Mouse (Mus musculus) heart, adult 2 months (tissue): ENCODE results near the gene Tagln2. TPM values are rescaled to one million over a fixed set of nuclear protein-coding genes. Genes with fewer than 3 reads are reported as not detected.

Experiments
- DNase-seq, 2 experiments: peaks; one replicate each; pipeline ENCODE4 v3.0.0; 2021
- H3K27ac ChIP-seq: fragments of 200-600 bp; 2 replicates; pipeline ENCODE4 v1.8.1; 2022
- H3K27me3 ChIP-seq: fragments of 200-500 bp; 2 replicates; pipeline ENCODE4 v1.6.1; 2012; ENCODE audit warnings: mild to moderate bottlenecking, low read length, inconsistent platforms, mixed read lengths; ENCODE audit not compliant: control insufficient read depth, insufficient read depth
- H3K36me3 ChIP-seq: fragments of 200-500 bp; 2 replicates; pipeline ENCODE4 v1.6.1; 2012; ENCODE audit warnings: low read length, inconsistent platforms; ENCODE audit not compliant: control insufficient read depth, insufficient read depth
- H3K4me1 ChIP-seq: fragments of 200-500 bp; 2 replicates; pipeline ENCODE4 v1.6.1; 2011; ENCODE audit warnings: low read length; ENCODE audit not compliant: control insufficient read depth, insufficient read depth
- H3K4me3 ChIP-seq: fragments of 200-600 bp; 2 replicates; pipeline ENCODE4 v1.8.1; 2022
- H3K79me2 ChIP-seq: fragments of 200-500 bp; replicated peaks from 2 replicates; pipeline ENCODE4 v1.6.1; 2012; ENCODE audit warnings: mild to moderate bottlenecking, inconsistent platforms, low read length, moderate library complexity, mixed read lengths; ENCODE audit not compliant: control insufficient read depth, insufficient read depth
- H3K9ac ChIP-seq: fragments of 200-500 bp; 2 replicates; pipeline ENCODE4 v1.6.1; 2012; ENCODE audit warnings: low read depth, mild to moderate bottlenecking, control low read depth, inconsistent platforms, low read length, mixed read lengths
- CTCF ChIP-seq: fragments of 200-600 bp; IDR thresholded peaks from 2 replicates; pipeline ENCODE4 v1.8.1; 2022; ENCODE audit warnings: antibody characterized with exemption, mild to moderate bottlenecking, moderate library complexity
- EP300 ChIP-seq: fragments of 200-500 bp; IDR thresholded peaks from 2 replicates; pipeline ENCODE4 v1.6.1; 2011; ENCODE audit warnings: low read depth, low read length, control low read depth; ENCODE audit not compliant: insufficient read depth
- POLR2A ChIP-seq: fragments of 200-500 bp; IDR thresholded peaks from 2 replicates; pipeline ENCODE4 v1.6.1; 2011; ENCODE audit warnings: mild to moderate bottlenecking, low read depth, low read length, control low read depth; ENCODE audit not compliant: insufficient read depth
- WGBS: fragments of 180-500 bp; shearing (Covaris S2); methylation state at CpG from one replicate; pipeline ENCODE4 v1.1.7; 2018; 5-methylcytosine and 5-hydroxymethylcytosine counted together
- intact Hi-C: fragments of 180-260 bp; cut with DNase I; formaldehyde crosslinking; loops from one replicate; pipeline ENCODE4 v1.15.1; 2025
- polyA plus RNA-seq: library from polyadenylated mRNA; depleted of rRNA; stranded (reverse); fragments of >200 nt; gene quantifications from 2 replicates; pipeline ENCODE4 v1.2.3, GENCODE M21; 2012
- total RNA-seq, 2 experiments: library from RNA; stranded (reverse); gene quantifications; 2 replicates each; pipeline ENCODE4 v1.2.3; 2021

Gene Tagln2
- total and polyA plus RNA-seq, 3 experiments, result 65.5 to 131 (median 77.8) TPM

DNA sequence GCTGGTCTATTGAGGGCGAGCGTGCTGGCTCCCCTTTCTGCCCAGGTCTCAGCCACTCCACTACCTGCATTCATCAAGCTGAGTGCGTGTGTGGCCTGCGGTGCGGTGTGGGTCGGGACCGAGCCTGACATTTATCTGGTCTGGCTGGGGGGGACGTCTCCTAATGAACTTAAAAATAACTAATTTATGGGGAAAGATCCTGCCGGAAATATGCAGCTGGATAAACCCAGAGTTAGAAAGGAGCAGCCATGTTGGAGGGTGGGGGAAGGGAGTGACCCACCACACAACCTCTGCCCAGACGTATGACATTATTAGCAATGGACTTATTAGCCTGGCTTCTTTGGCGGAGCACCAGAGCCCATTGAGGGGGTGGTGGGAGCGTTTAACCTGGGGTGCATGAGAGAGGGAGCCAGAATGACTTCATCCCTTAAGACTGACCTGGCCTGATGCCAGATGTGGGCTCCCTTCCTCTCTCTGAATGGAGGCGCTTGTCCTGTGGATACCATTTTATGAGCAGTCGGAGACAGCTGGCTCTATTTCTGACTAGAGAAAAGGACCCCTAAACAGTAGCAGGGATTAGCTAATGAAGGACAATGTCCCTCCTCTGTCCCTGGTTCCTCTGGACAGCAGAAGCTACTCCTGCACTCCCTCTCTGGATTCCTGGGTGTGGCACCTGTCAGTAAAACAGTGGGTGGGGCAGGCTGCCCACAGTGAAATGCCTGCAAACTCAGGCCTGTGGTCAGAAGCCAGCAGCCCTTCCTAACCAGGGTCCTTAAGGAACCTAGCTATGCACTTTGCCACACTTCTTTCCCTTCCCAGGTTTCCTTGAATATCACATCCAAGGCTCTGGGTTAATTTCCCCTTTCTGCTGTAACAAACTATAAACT, 3.5 kb downstream of the Tagln2 start:
- intact Hi-C loops, result no loop called here
- 26% methylated on average over 14 of the region's 14 CpGs for WGBS
- Histone ChIP-seq H3K27ac (peak overlapping the region; percentile 96), H3K4me1 (peaks cover 24% of the 10 kb centered on the region), H3K9ac (peak overlapping the region; percentile 32), H3K4me3 (peak overlapping the region; percentile 72), H3K36me3 (peaks cover 7% of the 10 kb centered on the region), H3K79me2 (no peaks in the 10 kb centered on the region), H3K27me3 (no peaks in the 10 kb centered on the region)
- DNase-seq, result peak; percentile 64 to 66
- TF ChIP-seq CTCF (no peak), EP300 (no peak), POLR2A (no peak)

GRCm38 (mm10) chr1:172504756-172505155, 4.9 kb downstream of the Tagln2 start:
- Histone ChIP-seq H3K27ac (peak overlapping the region; percentile 1; the same call in 1 of the 2 replicates), H3K9ac (peak overlapping the region; percentile 10; the same call in 1 of the 2 replicates), H3K4me3 (no peak overlapping the region), H3K36me3 (peaks cover 9% of the 10 kb centered on the region), H3K4me1 (peaks cover 28% of the 10 kb centered on the region), H3K79me2 (no peaks in the 10 kb centered on the region), H3K27me3 (no peaks in the 10 kb centered on the region)
- intact Hi-C loops, result no loop called here
- 44% methylated on average over 8 of the region's 8 CpGs for WGBS
- TF ChIP-seq CTCF (no peak), POLR2A (no peak), EP300 (no peak)
- DNase-seq, result no peak

GRCm38 (mm10) chr1:172507001-172507400, 7.2 kb downstream of the Tagln2 start:
- peaks cover 27% of the 10 kb centered on the region for H3K4me1 ChIP-seq

GRCm38 (mm10) chr1:172507701-172508100, 7.9 kb downstream of the Tagln2 start:
- H3K27ac ChIP-seq, result peak overlapping the region; percentile 17
- H3K36me3 ChIP-seq, result peaks cover 9% of the 10 kb centered on the region
- H3K4me3 ChIP-seq, result no peak overlapping the region
- no peak for TF ChIP-seq EP300
- no peak for TF ChIP-seq POLR2A
- TF ChIP-seq CTCF, result no peak
- no peaks in the 10 kb centered on the region for H3K79me2 ChIP-seq
- H3K4me1 ChIP-seq, result peaks cover 25% of the 10 kb centered on the region
- no peak for DNase-seq
- H3K27me3 ChIP-seq, result no peaks in the 10 kb centered on the region
- WGBS, result 64% methylated on average over 3 of the region's 3 CpGs
- H3K9ac ChIP-seq, result no peak overlapping the region
- intact Hi-C loops, result no loop called here

More at GRCm38 (mm10) chr1:172507001-172507400, 7.2 kb downstream of the Tagln2 start:
- Histone ChIP-seq H3K9ac (no peak overlapping the region), H3K79me2 (no peaks in the 10 kb centered on the region), H3K27ac (no peak overlapping the region), H3K27me3 (no peaks in the 10 kb centered on the region), H3K36me3 (peaks cover 9% of the 10 kb centered on the region), H3K4me3 (no peak overlapping the region)
- intact Hi-C loops, result no loop called here
- peak in 1 of 2 experiments; percentile 54 for DNase-seq
- 41% methylated on average over 5 of the region's 5 CpGs for WGBS
- TF ChIP-seq EP300 (no peak), POLR2A (no peak), CTCF (no peak)

GRCm38 (mm10) chr1:172508172-172508571, 8.3 kb downstream of the Tagln2 start:
- no peak for DNase-seq
- peak overlapping the region; percentile 17 for H3K27ac ChIP-seq
- no peak overlapping the region for H3K4me3 ChIP-seq
- TF ChIP-seq EP300 (no peak), POLR2A (no peak), CTCF (no peak)
- intact Hi-C loops, result no loop called here
- no peaks in the 10 kb centered on the region for H3K79me2 ChIP-seq
- 43% methylated on average over 2 of the region's 2 CpGs for WGBS
- no peak overlapping the region for H3K9ac ChIP-seq
- peaks cover 9% of the 10 kb centered on the region for H3K36me3 ChIP-seq
- peaks cover 27% of the 10 kb centered on the region for H3K4me1 ChIP-seq
- no peaks in the 10 kb centered on the region for H3K27me3 ChIP-seq

- no peaks in the 10 kb centered on the region for H3K79me2 ChIP-seq
- TF ChIP-seq EP300 (no peak), POLR2A (no peak), CTCF (no peak)
- H3K4me3 ChIP-seq, result no peak overlapping the region
- H3K9ac ChIP-seq, result no peak overlapping the region
- H3K27me3 ChIP-seq, result no peaks in the 10 kb centered on the region
- intact Hi-C loops, result no loop called here
- peaks cover 11% of the 10 kb centered on the region for H3K36me3 ChIP-seq
- H3K27ac ChIP-seq, result no peak overlapping the region
- DNase-seq, result no peak
- peaks cover 27% of the 10 kb centered on the region for H3K4me1 ChIP-seq
- 78% methylated on average over 5 of the region's 5 CpGs for WGBS
Measured at GRCm38 (mm10) chr1:172509235-172509634, 9.4 kb downstream of the Tagln2 start.
